Mouse (Mus musculus) bone marrow macrophage, adult 2 months (primary cell): Measurements from ENCODE around the gene Tmem269.

ENCODE experiments used
- CTCF ChIP-seq: IDR thresholded peaks from 2 replicates; pipeline ENCODE4 v1.5.1; 2012; ENCODE audit warnings: low read depth, mild to moderate bottlenecking, low read length, moderate library complexity
- POLR2A ChIP-seq: IDR thresholded peaks from 2 replicates; pipeline ENCODE4 v1.6.1; 2012; ENCODE audit warnings: mild to moderate bottlenecking, low read depth, low read length, borderline replicate concordance

DNA sequence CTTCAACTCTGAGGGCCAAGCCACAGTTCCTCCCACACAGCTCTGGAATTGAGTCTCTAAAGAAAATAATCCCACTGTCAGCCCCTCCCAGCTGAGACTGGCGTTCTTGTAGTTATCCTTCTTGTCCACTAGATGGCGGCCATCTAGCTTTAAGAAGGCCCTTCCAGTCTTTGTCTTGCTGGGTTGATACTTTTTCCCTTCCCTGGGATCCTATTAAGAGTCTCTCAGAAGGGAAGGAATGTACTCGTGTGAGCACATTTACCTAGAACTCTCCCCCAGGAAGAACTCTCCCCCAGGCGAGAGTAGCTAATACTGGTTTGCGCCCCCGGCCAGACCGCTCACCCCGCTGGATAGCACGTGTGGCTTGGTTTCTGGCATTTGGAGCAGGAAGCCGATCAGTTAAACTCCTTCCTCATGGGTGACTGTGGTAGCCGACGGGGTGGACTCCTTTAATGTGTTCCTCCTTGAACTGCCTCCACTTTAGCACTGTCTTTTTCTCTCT is 21.2 kb upstream of the Tmem269 start:
- TF ChIP-seq POLR2A (no peak), CTCF (no peak)
